Mouse (Mus musculus): ENCODE measurements at regions not wholly inside any gene's neighbourhood (a gene's known extent, or its start where the extent isn't known, plus 50 kb on each side); places are given as distances from the start of the nearest gene placed in this dataset.

- no peaks in the 10 kb centered on the region for H3K9me3 ChIP-seq
- H3K27ac ChIP-seq (replicated peaks), result peak overlapping the region; percentile 72
- peak; percentile 19 for ATAC-seq (replicated peaks)
- WGBS, result 72% methylated on average over 4 of the region's 4 CpGs
- no peaks in the 10 kb centered on the region for H3K36me3 ChIP-seq
- no peaks in the 10 kb centered on the region for H3K27me3 ChIP-seq
- peaks cover 23% of the 10 kb centered on the region for H3K4me1 ChIP-seq
- no peak overlapping the region for H3K4me2 ChIP-seq (replicated peaks)
- H3K9ac ChIP-seq (replicated peaks), result no peak overlapping the region
- no peak overlapping the region for H3K4me3 ChIP-seq
Observed at GRCm38 (mm10) chrX:99539684-99540083, 68.6 kb upstream of the Pja1 start.

DNA sequence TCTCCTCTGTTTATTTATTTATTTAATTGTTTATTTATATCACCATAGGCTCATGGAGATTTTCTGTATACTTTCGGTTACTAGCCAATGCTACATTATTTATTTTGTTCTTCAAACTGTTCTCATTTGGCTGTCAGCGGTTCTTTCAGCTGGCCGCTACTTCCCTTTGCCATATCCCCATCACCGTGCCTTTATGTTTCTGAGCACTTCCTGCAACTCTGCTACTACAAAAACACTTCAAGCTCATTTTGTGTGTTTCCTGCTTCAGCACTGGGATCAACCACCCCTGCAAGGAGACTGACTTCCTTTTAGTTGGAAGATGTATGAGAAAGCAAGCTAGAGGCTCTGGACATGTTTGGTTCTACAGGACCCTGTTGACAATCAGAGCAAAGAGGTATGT is 66.7 kb upstream of the Pja1 start:
- Histone ChIP-seq H3K36me3 (no peaks in the 10 kb centered on the region), H3K27me3 (no peaks in the 10 kb centered on the region), H3K4me1 (peaks cover 23% of the 10 kb centered on the region), H3K27ac (replicated peaks) (no peak overlapping the region), H3K4me3 (no peak overlapping the region), H3K4me2 (replicated peaks) (no peak overlapping the region), H3K9me3 (no peaks in the 10 kb centered on the region), H3K9ac (replicated peaks) (no peak overlapping the region)
- no peak for ATAC-seq (replicated peaks)
- WGBS, result 89% methylated on average over 4 of the region's 4 CpGs

GRCm38 (mm10) chrX:99534922-99535321 is 63.8 kb upstream of the Pja1 start:
- Histone ChIP-seq H3K4me1 (peaks cover 17% of the 10 kb centered on the region), H3K4me2 (replicated peaks) (no peak overlapping the region), H3K4me3 (no peak overlapping the region), H3K27me3 (no peaks in the 10 kb centered on the region), H3K36me3 (no peaks in the 10 kb centered on the region), H3K9me3 (no peaks in the 10 kb centered on the region), H3K9ac (replicated peaks) (no peak overlapping the region), H3K27ac (replicated peaks) (peak overlapping the region; percentile 75)
- 57% methylated on average over 4 of the region's 4 CpGs for whole genome bisulfite sequencing
- peak; percentile 82 for ATAC-seq (replicated peaks)

- H3K27ac ChIP-seq (replicated peaks), result no peak overlapping the region
- ATAC-seq (replicated peaks), result no peak
- no peaks in the 10 kb centered on the region for H3K36me3 ChIP-seq
- H3K9ac ChIP-seq (replicated peaks), result no peak overlapping the region
- no peak overlapping the region for H3K4me2 ChIP-seq (replicated peaks)
- no peak overlapping the region for H3K4me3 ChIP-seq
- H3K9me3 ChIP-seq, result no peaks in the 10 kb centered on the region
- no peaks in the 10 kb centered on the region for H3K27me3 ChIP-seq
- WGBS, result 80% methylated on average over 3 of the region's 3 CpGs
- H3K4me1 ChIP-seq, result peaks cover 9% of the 10 kb centered on the region
Observed at GRCm38 (mm10) chrX:99531154-99531553, 60.1 kb upstream of the Pja1 start.

DNA sequence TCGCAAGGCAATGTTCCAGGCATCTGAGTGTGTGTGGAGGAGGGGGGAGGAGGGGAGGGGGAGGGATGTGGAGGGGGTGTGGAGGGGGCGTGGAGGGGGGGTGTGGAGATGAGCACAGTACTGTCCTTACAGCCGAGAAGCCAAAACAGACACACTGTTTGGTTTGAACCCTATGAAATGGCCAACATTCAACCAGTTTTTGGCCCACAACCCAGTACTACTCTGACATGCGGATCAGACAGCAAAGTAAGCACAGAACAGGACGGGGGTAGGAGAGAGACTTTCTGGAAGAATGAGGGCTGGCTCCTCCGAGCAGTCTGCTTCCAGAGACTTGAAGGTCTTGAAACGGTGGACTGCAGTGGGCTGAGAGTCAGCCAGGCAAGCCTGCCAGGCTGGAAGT is 59.4 kb upstream of the Pja1 start:
- Histone ChIP-seq H3K9ac (replicated peaks) (no peak overlapping the region), H3K27me3 (no peaks in the 10 kb centered on the region), H3K4me3 (no peak overlapping the region), H3K9me3 (no peaks in the 10 kb centered on the region), H3K27ac (replicated peaks) (no peak overlapping the region), H3K4me2 (replicated peaks) (no peak overlapping the region), H3K4me1 (peaks cover 7% of the 10 kb centered on the region), H3K36me3 (no peaks in the 10 kb centered on the region)
- WGBS, result 64% methylated on average over 7 of the region's 7 CpGs
- ATAC-seq (replicated peaks), result no peak

- 33% methylated on average over 6 of the region's 6 CpGs for WGBS
- Histone ChIP-seq H3K27ac (replicated peaks) (0 out of 2 replicates have a peak overlapping the region, but pooled peaks have one; percentile 11), H3K27me3 (no peaks in the 10 kb centered on the region)
Observed at GRCm38 (mm10) chrX:99523306-99523705, 52.2 kb upstream of the Pja1 start.

GRCm38 (mm10) chrX:99522830-99523229 is 51.8 kb upstream of the Pja1 start:
- Histone ChIP-seq H3K9me3 (no peaks in the 10 kb centered on the region), H3K9ac (replicated peaks) (no peak overlapping the region), H3K27ac (replicated peaks) (peak overlapping the region; percentile 54), H3K4me2 (replicated peaks) (no peak overlapping the region), H3K36me3 (no peaks in the 10 kb centered on the region), H3K4me3 (no peak overlapping the region), H3K4me1 (peaks cover 18% of the 10 kb centered on the region; the same call in 1 of the 2 replicates), H3K27me3 (no peaks in the 10 kb centered on the region)
- WGBS, result 16% methylated on average over 5 of the region's 5 CpGs
- ATAC-seq (replicated peaks), result peak; percentile 73

More at GRCm38 (mm10) chrX:99523306-99523705, 52.2 kb upstream of the Pja1 start:
- Histone ChIP-seq H3K9me3 (no peaks in the 10 kb centered on the region), H3K4me3 (no peak overlapping the region), H3K4me2 (replicated peaks) (no peak overlapping the region), H3K4me1 (0 out of 2 replicates have a peak, but pooled peaks cover 13% of the 10 kb centered on the region), H3K9ac (replicated peaks) (no peak overlapping the region), H3K36me3 (no peaks in the 10 kb centered on the region)
- 0 out of 2 replicates have a peak, but pooled peaks have one; percentile 16 for ATAC-seq (replicated peaks)

- 19% methylated on average over 11 of the region's 11 CpGs for WGBS
- H3K4me1 ChIP-seq, result peaks cover 20% of the 10 kb centered on the region; the same call in 1 of the 2 replicates
- H3K36me3 ChIP-seq, result no peaks in the 10 kb centered on the region
- H3K4me3 ChIP-seq, result no peak overlapping the region
- no peak overlapping the region for H3K9ac ChIP-seq (replicated peaks)
- H3K9me3 ChIP-seq, result no peaks in the 10 kb centered on the region
- ATAC-seq (replicated peaks), result peak; percentile 72
- H3K27me3 ChIP-seq, result no peaks in the 10 kb centered on the region
- H3K4me2 ChIP-seq (replicated peaks), result no peak overlapping the region
- peak overlapping the region; percentile 54 for H3K27ac ChIP-seq (replicated peaks)
Observed at GRCm38 (mm10) chrX:99522289-99522688, 51.2 kb upstream of the Pja1 start.

DNA sequence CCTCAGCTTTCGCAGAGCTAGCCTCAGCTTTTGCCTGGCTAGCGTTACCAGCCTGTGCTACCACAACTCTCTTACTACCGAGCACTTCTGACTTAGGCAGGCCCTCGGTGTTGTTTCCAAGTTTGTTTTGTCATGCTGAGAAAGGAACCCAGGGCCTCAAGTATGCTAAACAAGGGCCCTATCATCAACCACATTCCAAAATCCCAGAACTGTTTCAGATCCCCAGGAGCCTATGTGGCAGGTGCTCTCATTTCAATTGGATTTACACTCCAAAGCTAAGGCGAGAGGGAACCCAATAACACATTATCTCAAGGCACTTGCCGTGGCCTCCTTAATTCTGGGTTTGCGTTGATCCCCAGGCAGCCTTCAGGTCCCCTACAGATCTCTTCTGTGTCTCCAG is 50.8 kb upstream of the Pja1 start:
- Histone ChIP-seq H3K4me3 (no peak overlapping the region), H3K27me3 (no peaks in the 10 kb centered on the region), H3K9ac (replicated peaks) (no peak overlapping the region), H3K36me3 (no peaks in the 10 kb centered on the region), H3K27ac (replicated peaks) (peak overlapping the region; percentile 54), H3K9me3 (no peaks in the 10 kb centered on the region), H3K4me1 (peaks cover 20% of the 10 kb centered on the region; the same call in 1 of the 2 replicates), H3K4me2 (replicated peaks) (no peak overlapping the region)
- WGBS, result 38% methylated on average over 7 of the region's 7 CpGs
- ATAC-seq (replicated peaks), result no peak
